Mouse (Mus musculus) cerebellum, adult 2 months (tissue): ENCODE results near the gene Mtmr14.

Experiments used
- CTCF ChIP-seq: fragments of 200-500 bp; IDR thresholded peaks from 2 replicates; pipeline ENCODE4 v1.5.1; 2011; ENCODE audit warnings: low read depth, mild to moderate bottlenecking, control low read depth, low read length, moderate library complexity, borderline replicate concordance; ENCODE audit not compliant: insufficient read depth
- POLR2A ChIP-seq: fragments of 200-500 bp; IDR thresholded peaks from 2 replicates; pipeline ENCODE4 v1.6.1; 2011; ENCODE audit warnings: low read length, control low read depth, borderline replicate concordance; ENCODE audit not compliant: insufficient read depth

- TF ChIP-seq POLR2A (no peak), CTCF (peak; percentile 47; the same call in 1 of the 2 replicates)
Observed at GRCm38 (mm10) chr6:113302258-113302657, 64.6 kb downstream of the Mtmr14 start.
